Mouse (Mus musculus) lung, postnatal 10 days (tissue): ENCODE measurements around the gene Tmem37.
A peak's percentile ranks its signal among the peaks of the same experiment; 100 is the strongest.

Source experiments
- DNase-seq: peaks from one replicate; pipeline ENCODE4 v3.0.0; 2021

Gene Tmem37

GRCm38 (mm10) chr1:120056236-120056635 is 17.6 kb downstream of the Tmem37 start:
- no peak for DNase-seq

DNA sequence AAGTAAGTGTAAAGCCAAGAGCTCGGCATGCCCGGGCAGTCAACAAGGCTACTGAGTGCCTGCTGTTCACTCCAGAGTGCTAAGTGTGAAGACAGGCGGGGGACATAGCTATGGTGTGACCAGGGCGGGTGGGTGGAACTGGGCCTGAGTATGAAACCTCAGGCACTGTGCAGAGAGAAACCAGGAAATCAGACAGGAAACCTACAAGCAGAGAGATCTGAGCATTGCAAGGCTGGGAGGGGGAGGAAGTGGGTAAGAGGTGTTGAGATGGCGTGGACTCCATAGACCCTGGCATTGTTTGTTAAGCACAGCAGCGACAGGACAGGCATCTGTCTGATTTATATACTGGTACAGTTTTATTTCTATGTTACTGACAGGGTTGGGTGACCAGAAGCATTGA is 18.4 kb downstream of the Tmem37 start:
- peak; percentile 49 for DNase-seq

- DNase-seq = peak; percentile 30
Observed at GRCm38 (mm10) chr1:120054997-120055396, 18.9 kb downstream of the Tmem37 start.

- DNase-seq = no peak
Observed at GRCm38 (mm10) chr1:120051070-120051469, 22.8 kb downstream of the Tmem37 start.

- DNase-seq = no peak
Observed at GRCm38 (mm10) chr1:120047325-120047724, 26.5 kb downstream of the Tmem37 start.

- no peak for DNase-seq
Observed at GRCm38 (mm10) chr1:120044584-120044983, 29.3 kb downstream of the Tmem37 start.

DNA sequence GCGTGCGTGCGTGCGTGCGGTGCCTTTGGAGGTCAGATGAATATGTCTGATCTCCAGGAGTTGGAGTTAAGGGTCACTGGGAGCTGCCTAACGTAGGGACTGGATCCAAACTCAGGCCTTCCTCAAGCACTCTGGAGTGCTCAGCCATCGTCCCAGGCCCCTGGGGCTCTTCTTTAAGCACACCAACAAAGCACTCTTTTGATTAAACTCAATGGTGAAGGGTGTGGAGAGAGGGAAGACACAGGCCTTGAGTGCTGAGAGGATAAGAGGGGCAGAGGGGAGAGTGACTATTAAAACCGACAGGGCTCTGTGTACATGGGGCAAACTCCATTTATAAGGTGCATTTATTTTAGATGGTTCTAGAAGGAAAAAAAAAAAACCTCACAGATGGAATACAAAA is 31.5 kb downstream of the Tmem37 start:
- DNase-seq = no peak

DNA sequence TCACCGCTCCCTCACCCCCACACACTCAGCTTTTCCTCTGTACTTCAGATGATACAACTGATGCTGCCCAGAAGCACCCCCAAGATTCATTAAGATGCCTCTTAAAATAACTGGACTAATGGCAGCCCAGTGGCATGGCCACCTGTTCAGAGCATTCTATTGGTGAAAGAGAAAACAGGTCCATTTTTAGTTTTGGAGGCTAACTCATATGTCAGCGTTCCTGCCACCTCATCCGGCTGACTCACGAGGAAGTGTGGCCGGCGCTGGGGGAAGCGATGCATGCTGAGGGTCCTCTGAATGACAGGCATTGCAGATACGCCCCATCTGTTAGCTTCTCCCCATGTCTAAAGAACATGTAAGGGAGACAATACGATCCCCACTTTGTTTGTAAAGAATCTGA is 35.3 kb downstream of the Tmem37 start:
- DNase-seq = no peak

DNA sequence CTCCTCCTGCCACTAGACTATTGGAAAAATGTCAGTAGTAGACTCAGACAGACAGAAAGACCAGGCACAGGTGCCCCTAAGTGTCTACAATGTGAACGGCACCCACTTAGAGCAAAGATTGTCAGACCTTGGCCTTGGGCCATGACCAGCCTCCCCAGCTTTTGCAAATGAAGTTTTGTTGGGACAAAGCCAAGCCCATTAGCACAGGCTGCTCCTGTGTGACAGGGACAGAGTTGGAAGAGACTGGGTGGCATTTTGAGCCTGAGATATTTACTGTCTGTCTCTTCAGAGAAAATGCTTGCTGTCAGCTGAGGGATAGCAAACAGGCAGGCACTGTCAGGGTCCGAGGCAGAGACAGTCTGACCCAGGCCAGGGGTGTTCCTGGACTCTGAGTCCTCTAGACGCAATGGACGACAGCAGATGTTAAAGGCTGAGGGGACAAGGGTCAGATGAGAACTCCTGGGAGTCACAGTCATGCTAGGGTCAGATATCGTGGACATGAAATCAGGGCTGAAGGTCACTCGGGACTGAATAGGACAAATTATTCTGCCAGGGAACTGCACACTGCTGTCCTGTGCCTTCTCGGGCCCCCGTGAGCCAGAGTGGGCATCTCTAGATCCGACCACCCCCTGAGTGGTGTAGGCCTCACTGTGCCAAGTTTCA is 36.7 kb downstream of the Tmem37 start:
- DNase-seq = peak; percentile 54

DNA sequence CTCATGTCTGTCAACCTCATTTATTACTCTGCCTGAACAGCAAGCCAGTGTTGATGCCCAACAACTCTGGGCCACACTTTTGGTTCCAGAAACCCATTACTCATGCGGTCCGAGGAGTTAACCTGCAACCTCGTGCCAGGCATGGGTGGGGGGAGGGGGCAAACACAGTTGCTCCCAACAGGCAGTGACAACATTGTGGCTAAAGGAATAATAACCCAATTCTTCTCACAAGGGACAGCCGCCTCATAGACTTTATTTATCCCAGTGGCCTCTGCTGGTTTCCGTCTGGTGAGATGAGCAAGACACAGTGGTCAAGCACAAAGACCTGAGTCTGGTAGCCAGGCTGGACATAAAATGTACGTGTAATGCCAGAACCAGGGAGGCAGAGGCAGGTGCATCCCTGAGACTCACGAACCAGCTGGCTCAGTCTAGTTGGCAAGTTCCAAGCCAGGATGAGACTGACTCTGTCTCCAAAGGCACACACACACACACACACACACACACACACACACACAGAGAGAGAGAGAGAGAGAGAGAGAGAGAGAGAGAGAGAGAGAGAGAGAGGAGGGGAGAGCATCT is 38.3 kb downstream of the Tmem37 start:
- DNase-seq = no peak

- no peak for DNase-seq
Observed at GRCm38 (mm10) chr1:120034793-120035192, 39.1 kb downstream of the Tmem37 start.

DNA sequence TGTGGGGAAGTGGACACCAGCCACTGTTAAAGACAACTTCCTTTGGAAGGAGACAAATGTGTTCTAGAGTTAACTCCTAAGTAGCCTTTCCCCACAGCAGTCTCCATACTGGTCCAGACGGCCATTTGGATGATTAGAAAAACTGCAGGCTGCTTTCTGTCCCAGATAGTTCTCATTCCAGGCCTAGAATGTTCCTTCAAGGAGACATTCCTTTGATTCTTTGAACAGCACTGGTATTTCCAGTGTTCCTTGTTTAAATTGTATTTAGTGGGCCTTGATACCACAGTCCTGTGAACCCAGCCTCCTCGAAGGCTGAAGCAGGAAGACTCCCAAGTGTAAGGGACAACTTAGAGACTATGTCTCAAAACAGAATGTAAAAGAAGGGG is 40.4 kb downstream of the Tmem37 start:
- DNase-seq = no peak

GRCm38 (mm10) chr1:120032804-120033468 is 40.9 kb downstream of the Tmem37 start:
- peak; percentile 89 for DNase-seq

DNA sequence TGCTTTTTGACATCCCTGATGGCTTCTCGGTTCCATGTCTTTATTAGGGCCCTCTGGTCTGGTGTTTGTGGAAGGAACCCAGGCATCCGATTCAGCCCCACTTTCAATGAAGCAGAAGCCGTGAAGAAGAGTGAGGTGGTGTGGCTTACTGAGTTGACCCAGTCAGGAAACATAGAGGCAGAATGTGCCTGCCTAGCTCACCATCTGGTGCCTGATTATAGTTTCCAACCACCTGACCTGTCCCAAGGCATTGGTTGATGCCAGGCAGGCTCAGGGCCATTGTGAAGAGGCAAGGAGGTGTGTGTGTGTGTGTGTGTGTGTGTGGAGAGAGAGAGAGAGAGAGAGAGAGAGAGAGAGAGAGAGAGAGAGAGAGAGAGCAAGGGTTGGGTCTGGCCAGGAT is 43.4 kb downstream of the Tmem37 start:
- DNase-seq = no peak

DNA sequence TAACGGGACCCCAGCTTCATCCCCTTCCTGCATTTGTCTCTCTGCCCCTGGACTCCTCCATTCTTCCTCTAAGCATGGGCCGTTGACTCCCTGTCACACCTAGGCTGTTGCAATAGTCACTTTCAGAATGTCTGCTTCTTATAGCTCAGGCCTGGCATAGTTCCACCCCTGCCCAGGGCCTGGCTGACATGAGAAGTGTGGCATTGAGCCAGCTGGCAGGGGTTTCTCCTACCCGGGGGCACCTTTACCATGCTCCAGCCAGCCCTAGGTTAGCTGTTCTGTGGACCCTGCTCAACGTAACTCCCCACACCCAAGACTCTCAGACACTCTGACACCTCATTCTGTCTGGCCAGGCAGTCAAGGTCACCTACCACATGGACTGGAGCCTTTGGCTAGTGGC is 46.2 kb downstream of the Tmem37 start:
- DNase-seq = peak; percentile 45

GRCm38 (mm10) chr1:120025050-120025439 is 48.8 kb downstream of the Tmem37 start:
- no peak for DNase-seq

DNA sequence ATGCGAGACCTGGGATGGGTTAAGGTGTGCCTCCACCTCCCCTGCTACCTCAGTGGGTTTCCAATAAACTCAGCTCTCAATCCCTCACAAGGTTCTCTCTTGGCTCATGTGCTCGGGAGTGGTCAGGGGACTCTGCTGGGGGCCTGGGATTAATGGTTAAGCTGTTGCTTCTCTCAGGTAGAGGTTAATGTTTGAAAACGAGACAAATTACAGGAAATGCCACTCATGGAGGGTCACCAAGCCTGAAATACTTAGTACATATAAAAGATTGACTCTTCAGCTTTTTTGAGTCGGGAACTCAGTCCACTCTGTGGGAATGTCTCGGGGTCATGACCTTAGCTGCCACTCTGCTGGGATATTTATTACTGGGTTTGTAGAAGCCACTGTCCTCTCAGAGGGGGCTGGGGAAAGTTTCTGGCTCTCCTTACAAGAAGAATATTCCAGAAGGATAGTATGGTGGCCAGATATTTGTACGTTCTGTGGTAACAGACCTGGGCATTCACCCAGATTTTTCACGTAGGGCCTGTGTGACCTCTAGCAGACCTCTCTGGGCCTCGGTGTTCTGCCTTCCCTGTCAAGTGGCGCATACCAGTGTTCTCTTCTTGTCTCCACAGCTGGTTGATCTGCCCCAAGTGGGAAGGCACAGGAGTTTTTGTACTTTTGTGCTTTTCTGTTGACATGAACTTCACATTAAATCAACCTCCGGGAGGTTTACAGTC is 49.4 kb downstream of the Tmem37 start:
- DNase-seq = no peak

DNA sequence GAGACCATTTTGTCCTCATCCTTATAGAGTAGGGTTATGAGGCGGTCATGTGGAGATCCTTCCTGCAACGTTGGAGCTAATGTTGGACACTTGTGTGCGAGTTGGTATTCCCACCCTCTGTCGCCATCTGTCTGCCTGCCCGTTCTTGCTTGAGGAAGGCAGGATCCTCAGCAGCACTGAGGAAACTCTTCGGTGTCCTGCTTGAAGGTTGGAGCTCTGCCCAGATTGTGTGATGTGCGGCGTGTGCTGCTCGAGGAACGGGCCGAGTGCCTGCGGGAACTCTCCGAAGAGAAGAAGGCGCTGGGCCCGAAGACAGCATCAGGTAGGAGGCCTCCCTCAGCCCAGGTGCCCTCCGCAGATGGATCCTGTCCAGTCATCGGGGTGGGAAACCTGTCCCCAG is 51.9 kb downstream of the Tmem37 start:
- DNase-seq = no peak

- DNase-seq = no peak
Observed at GRCm38 (mm10) chr1:120020322-120020897, 53.5 kb downstream of the Tmem37 start.

- DNase-seq = no peak
Observed at GRCm38 (mm10) chr1:120019428-120019827, 54.4 kb downstream of the Tmem37 start.

- no peak for DNase-seq
Observed at GRCm38 (mm10) chr1:120018900-120019299, 55.0 kb downstream of the Tmem37 start.
